Mouse (Mus musculus): ENCODE measurements around the gene Rpl12. TPM values are rescaled to one million over a fixed set of nuclear protein-coding genes. Genes with fewer than 3 reads are reported as not detected.
A peak's percentile ranks its signal among the peaks of the same experiment; 100 is the strongest.

The Rpl12 gene
- polyA plus RNA-seq (2015; fragmentation: Nextera tagmentation; extraction: Ambion mirVana), result 154 and 176 TPM in 2 replicates

GRCm38 (mm10) chr2:32961192-32961995 lies at the start of gene Rpl12, which contains the start of gene Lrsam1:
Rpl12 (plus strand) TSS chr2:32961559.
Lrsam1 (minus strand) TSS chr2:32961614.
- Histone ChIP-seq H3K9ac (peak within 1 kb of the TSS; percentile 89), H3K9me3 (no peaks in the 10 kb centered on the region), H3K4me2 (peak within 1 kb of the TSS; percentile 74), H3K27ac (peak within 1 kb of the TSS; percentile 88), H3K27me3 (no peaks in the 10 kb centered on the region), H3K4me1 (peaks cover 40% of the 10 kb centered on the region), H3K36me3 (peaks cover 45% of the 10 kb centered on the region), H3K4me3 (peak within 1 kb of the TSS; percentile 79)
- peak; percentile 89 for ATAC-seq (ENCODE audit: insufficient number of reproducible peaks, low FRiP score, low TSS enrichment, low read depth)
- 2% methylated on average over 55 of the region's 55 CpGs for WGBS

GRCm38 (mm10) chr2:32911639-32912182 lies 49.6 kb upstream of the Rpl12 start:
- peaks cover 43% of the 10 kb centered on the region for H3K4me1 ChIP-seq
- WGBS, result 80% methylated on average over 7 of the region's 7 CpGs
- no peak overlapping the region for H3K27ac ChIP-seq
- H3K4me3 ChIP-seq, result no peak overlapping the region
- no peak overlapping the region for H3K9ac ChIP-seq
- H3K9me3 ChIP-seq, result no peaks in the 10 kb centered on the region
- no peak overlapping the region for H3K4me2 ChIP-seq
- no peaks in the 10 kb centered on the region for H3K27me3 ChIP-seq
- no peak for ATAC-seq (ENCODE audit: insufficient number of reproducible peaks, low FRiP score, low TSS enrichment, low read depth)
- H3K36me3 ChIP-seq, result peaks cover 51% of the 10 kb centered on the region

- no peaks in the 10 kb centered on the region for H3K9me3 ChIP-seq
- no peak overlapping the region for H3K27ac ChIP-seq
- no peaks in the 10 kb centered on the region for H3K27me3 ChIP-seq
- H3K9ac ChIP-seq, result no peak overlapping the region
- peaks cover 56% of the 10 kb centered on the region for H3K36me3 ChIP-seq
- H3K4me3 ChIP-seq, result no peak overlapping the region
- WGBS, result 32% methylated on average over 19 of the region's 19 CpGs
- H3K4me2 ChIP-seq, result no peak overlapping the region
- ATAC-seq (ENCODE audit: insufficient number of reproducible peaks, low FRiP score, low TSS enrichment, low read depth), result no peak
- peaks cover 39% of the 10 kb centered on the region for H3K4me1 ChIP-seq
These were observed 49.1 kb upstream of the Rpl12 start for GRCm38 (mm10) chr2:32912210-32912804.

GRCm38 (mm10) chr2:32914362-32914761 lies 47.0 kb upstream of the Rpl12 start:
- peaks cover 68% of the 10 kb centered on the region for H3K36me3 ChIP-seq
- no peaks in the 10 kb centered on the region for H3K9me3 ChIP-seq
- no peaks in the 10 kb centered on the region for H3K27me3 ChIP-seq
- H3K9ac ChIP-seq, result peak overlapping the region; percentile 33; the same call in 1 of the 2 replicates
- 60% methylated on average over 5 of the region's 5 CpGs for WGBS
- H3K4me2 ChIP-seq, result peak overlapping the region; percentile 17; the same call in 1 of the 2 replicates
- no peak overlapping the region for H3K4me3 ChIP-seq
- ATAC-seq (ENCODE audit: insufficient number of reproducible peaks, low FRiP score, low TSS enrichment, low read depth), result peak; percentile 28; the same call in 1 of the 2 replicates
- H3K27ac ChIP-seq, result peak overlapping the region; percentile 89
- peaks cover 23% of the 10 kb centered on the region for H3K4me1 ChIP-seq

GRCm38 (mm10) chr2:32914896-32915295 lies 46.5 kb upstream of the Rpl12 start:
- H3K4me3 ChIP-seq, result no peak overlapping the region
- H3K9me3 ChIP-seq, result no peaks in the 10 kb centered on the region
- H3K36me3 ChIP-seq, result peaks cover 70% of the 10 kb centered on the region
- peak overlapping the region; percentile 89 for H3K27ac ChIP-seq
- H3K9ac ChIP-seq, result no peak overlapping the region
- 37% methylated on average over 3 of the region's 3 CpGs for WGBS
- no peaks in the 10 kb centered on the region for H3K27me3 ChIP-seq
- H3K4me1 ChIP-seq, result peaks cover 23% of the 10 kb centered on the region
- H3K4me2 ChIP-seq, result peak overlapping the region; percentile 17; the same call in 1 of the 2 replicates
- ATAC-seq (ENCODE audit: insufficient number of reproducible peaks, low FRiP score, low TSS enrichment, low read depth), result peak; percentile 73

- Histone ChIP-seq H3K4me2 (no peak overlapping the region), H3K36me3 (peaks cover 74% of the 10 kb centered on the region), H3K4me1 (peaks cover 23% of the 10 kb centered on the region), H3K9me3 (no peaks in the 10 kb centered on the region), H3K27me3 (no peaks in the 10 kb centered on the region), H3K9ac (no peak overlapping the region), H3K4me3 (no peak overlapping the region), H3K27ac (peak overlapping the region; percentile 11; the same call in 1 of the 2 replicates)
- ATAC-seq (ENCODE audit: insufficient number of reproducible peaks, low FRiP score, low TSS enrichment, low read depth), result no peak
- WGBS, result 77% methylated on average over 11 of the region's 11 CpGs
These were observed 43.8 kb upstream of the Rpl12 start for GRCm38 (mm10) chr2:32917526-32917925.

GRCm38 (mm10) chr2:32918391-32918790 lies 43.0 kb upstream of the Rpl12 start:
- Histone ChIP-seq H3K9ac (no peak overlapping the region), H3K4me1 (peaks cover 23% of the 10 kb centered on the region), H3K9me3 (no peaks in the 10 kb centered on the region), H3K4me3 (no peak overlapping the region), H3K27me3 (no peaks in the 10 kb centered on the region), H3K4me2 (no peak overlapping the region), H3K27ac (peak overlapping the region; percentile 11; the same call in 1 of the 2 replicates), H3K36me3 (peaks cover 76% of the 10 kb centered on the region)
- 38% methylated on average over 9 of the region's 9 CpGs for WGBS
- no peak for ATAC-seq (ENCODE audit: insufficient number of reproducible peaks, low FRiP score, low TSS enrichment, low read depth)

- 70% methylated on average over 7 of the region's 7 CpGs for WGBS
- no peak overlapping the region for H3K4me2 ChIP-seq
- no peaks in the 10 kb centered on the region for H3K9me3 ChIP-seq
- H3K36me3 ChIP-seq, result peaks cover 85% of the 10 kb centered on the region
- H3K4me3 ChIP-seq, result no peak overlapping the region
- H3K27me3 ChIP-seq, result no peaks in the 10 kb centered on the region
- no peak overlapping the region for H3K27ac ChIP-seq
- no peak overlapping the region for H3K9ac ChIP-seq
- no peak for ATAC-seq (ENCODE audit: insufficient number of reproducible peaks, low FRiP score, low TSS enrichment, low read depth)
- 0 out of 2 replicates have a peak, but pooled peaks cover 5% of the 10 kb centered on the region for H3K4me1 ChIP-seq
These were observed 40.1 kb upstream of the Rpl12 start for GRCm38 (mm10) chr2:32921235-32921634.

- WGBS, result 92% methylated on average over 15 of the region's 15 CpGs
- ATAC-seq (ENCODE audit: insufficient number of reproducible peaks, low FRiP score, low TSS enrichment, low read depth), result no peak
- Histone ChIP-seq H3K9ac (no peak overlapping the region), H3K4me2 (no peak overlapping the region), H3K27ac (no peak overlapping the region), H3K4me3 (no peak overlapping the region), H3K9me3 (no peaks in the 10 kb centered on the region), H3K36me3 (peaks cover 87% of the 10 kb centered on the region), H3K27me3 (no peaks in the 10 kb centered on the region), H3K4me1 (0 out of 2 replicates have a peak, but pooled peaks cover 5% of the 10 kb centered on the region)
These were observed 39.5 kb upstream of the Rpl12 start for GRCm38 (mm10) chr2:32921801-32922380.

- WGBS, result 83% methylated on average over 13 of the region's 13 CpGs
- H3K4me3 ChIP-seq, result no peak overlapping the region
- H3K4me1 ChIP-seq, result peaks cover 1% of the 10 kb centered on the region; the same call in 1 of the 2 replicates
- no peak overlapping the region for H3K9ac ChIP-seq
- no peaks in the 10 kb centered on the region for H3K9me3 ChIP-seq
- no peaks in the 10 kb centered on the region for H3K27me3 ChIP-seq
- no peak overlapping the region for H3K27ac ChIP-seq
- H3K36me3 ChIP-seq, result peaks cover 83% of the 10 kb centered on the region
- H3K4me2 ChIP-seq, result no peak overlapping the region
- no peak for ATAC-seq (ENCODE audit: insufficient number of reproducible peaks, low FRiP score, low TSS enrichment, low read depth)
These were observed 38.8 kb upstream of the Rpl12 start for GRCm38 (mm10) chr2:32922564-32922963.

- 90% methylated on average over 24 of the region's 24 CpGs for WGBS
- H3K36me3 ChIP-seq, result peaks cover 77% of the 10 kb centered on the region
- H3K4me1 ChIP-seq, result no peaks in the 10 kb centered on the region; the same call in 1 of the 2 replicates
- H3K9me3 ChIP-seq, result no peaks in the 10 kb centered on the region
- no peak overlapping the region for H3K4me3 ChIP-seq
- H3K27me3 ChIP-seq, result no peaks in the 10 kb centered on the region
- ATAC-seq (ENCODE audit: insufficient number of reproducible peaks, low FRiP score, low TSS enrichment, low read depth), result no peak
- H3K27ac ChIP-seq, result no peak overlapping the region
- H3K4me2 ChIP-seq, result no peak overlapping the region
- no peak overlapping the region for H3K9ac ChIP-seq
These were observed 37.7 kb upstream of the Rpl12 start for GRCm38 (mm10) chr2:32923551-32924250.

All from limb, embryonic 15.5 days (tissue).